Comparison of ENCODE assay signal across 8 mouse cellular contexts in genomic region chr12:33285933-33286649, GRCm38 (mm10).
DNase-seq lines count a peak whose midpoint lies in the region; ATAC-seq and TF ChIP-seq lines count a peak whose summit lies in the region.

No protein-coding gene starts in this region.

- H3K4me1 ChIP-seq in lung, embryonic 14.5 days (ENCODE audit: insufficient read depth) = 0 out of 2 replicates have a peak, but pooled peaks cover 7% of the 10 kb centered on the region
- H3K4me1 ChIP-seq in heart, postnatal 0 days (ENCODE audit: control insufficient read depth, insufficient read depth) = peaks cover 37% of the 10 kb centered on the region
- peaks cover 15% of the 10 kb centered on the region for H3K4me1 ChIP-seq in midbrain, embryonic 16.5 days (ENCODE audit: control insufficient read depth, insufficient read depth, low read length)

- no peak overlapping the region for H3K4me3 ChIP-seq in lung, embryonic 14.5 days (ENCODE audit: low read depth, low read length)
- no peak overlapping the region for H3K4me3 ChIP-seq in heart, postnatal 0 days (ENCODE audit: low read depth, low read length)
- H3K4me3 ChIP-seq in midbrain, embryonic 16.5 days (ENCODE audit: low read depth, low read length) = no peak overlapping the region

- TF ChIP-seq EP300 in heart, postnatal 0 days (IDR thresholded peaks at IDR 0.05; ENCODE audit: low read depth) = peak; percentile 79; the same call in 1 of the 2 replicates

- no peak overlapping the region for H3K27ac ChIP-seq in lung, embryonic 14.5 days (ENCODE audit: low read depth)
- H3K27ac ChIP-seq in heart, postnatal 0 days (ENCODE audit: low read depth) = peak overlapping the region; percentile 73
- H3K27ac ChIP-seq in midbrain, embryonic 16.5 days (ENCODE audit: low read length) = no peak overlapping the region

- TF ChIP-seq CTCF in lung, embryonic 14.5 days (IDR thresholded peaks at IDR 0.05; ENCODE audit: low read depth) = no peak
- TF ChIP-seq CTCF in heart, postnatal 0 days (IDR thresholded peaks at IDR 0.05; ENCODE audit: low read depth) = no peak

- peak; percentile 55 for DNase-seq in lung, embryonic 14.5 days
- DNase-seq in lung, postnatal 25 days (ENCODE audit: low spot score) = no peak
- DNase-seq in heart, postnatal 0 days (ENCODE audit: low spot score) = peak; percentile 84
- peak; percentile 92 for DNase-seq in kidney, postnatal 14 days
- DNase-seq in left cerebral cortex, adult 9 months (ENCODE audit: low spot score in 2 of 2) = no peak
- DNase-seq in urinary bladder, postnatal 25 days (ENCODE audit: low spot score) = no peak

- H3K9me3 ChIP-seq in lung, embryonic 14.5 days (ENCODE audit: low read depth, low read length) = no peaks in the 10 kb centered on the region
- no peaks in the 10 kb centered on the region for H3K9me3 ChIP-seq in heart, postnatal 0 days (replicated peaks; ENCODE audit: control insufficient read depth, low read length)
- no peaks in the 10 kb centered on the region for H3K9me3 ChIP-seq in midbrain, embryonic 16.5 days (replicated peaks; ENCODE audit: control insufficient read depth, low read length, poor library complexity, severe bottlenecking)

- 61% methylated on average over 9 of the region's 9 CpGs for WGBS in lung, embryonic 14.5 days
- WGBS in heart, postnatal 0 days = 42% methylated on average over 9 of the region's 9 CpGs
- WGBS in midbrain, embryonic 16.5 days = 16% methylated on average over 9 of the region's 9 CpGs

- ATAC-seq in lung, embryonic 14.5 days (ENCODE audit: insufficient read depth) = no peak
- ATAC-seq in heart, postnatal 0 days (ENCODE audit: insufficient read depth, low read depth) = peak; percentile 95
- peak; percentile 56 for ATAC-seq in midbrain, embryonic 16.5 days
- no peak for ATAC-seq in megakaryocyte, adult 5-6 weeks (ENCODE audit: poor library complexity, severe bottlenecking)

- H3K27me3 ChIP-seq in lung, embryonic 14.5 days (ENCODE audit: insufficient read depth, low read length) = no peaks in the 10 kb centered on the region
- no peaks in the 10 kb centered on the region for H3K27me3 ChIP-seq in heart, postnatal 0 days (ENCODE audit: control insufficient read depth, insufficient read depth, low read length)
- no peaks in the 10 kb centered on the region for H3K27me3 ChIP-seq in midbrain, embryonic 16.5 days (ENCODE audit: control insufficient read depth, insufficient read depth, low read depth, low read length)

- H3K4me2 ChIP-seq in lung, embryonic 14.5 days = no peak overlapping the region
- no peak overlapping the region for H3K4me2 ChIP-seq in heart, postnatal 0 days (ENCODE audit: low read depth, low read length)
- no peak overlapping the region for H3K4me2 ChIP-seq in midbrain, embryonic 16.5 days (ENCODE audit: low read length)

- H3K36me3 ChIP-seq in lung, embryonic 14.5 days (ENCODE audit: insufficient read depth) = no peaks in the 10 kb centered on the region
- H3K36me3 ChIP-seq in heart, postnatal 0 days (replicated peaks; ENCODE audit: control insufficient read depth, insufficient read depth, low read length) = no peaks in the 10 kb centered on the region
- H3K36me3 ChIP-seq in midbrain, embryonic 16.5 days (ENCODE audit: control insufficient read depth, insufficient read depth, low read length) = no peaks in the 10 kb centered on the region

- no peak overlapping the region for H3K9ac ChIP-seq in lung, embryonic 14.5 days
- H3K9ac ChIP-seq in heart, postnatal 0 days (replicated peaks; ENCODE audit: low read depth, low read length) = no peak overlapping the region
- no peak overlapping the region for H3K9ac ChIP-seq in midbrain, embryonic 16.5 days (ENCODE audit: low read depth, low read length)

Comparison
In these comparisons a context has a peak if more than half of its experiments do, and no peak if none do; other contexts are left out.
1. DNase-seq: peak in lung, embryonic 14.5 days (single experiment), heart, postnatal 0 days (single experiment) and kidney, postnatal 14 days (single experiment); none in lung, postnatal 25 days (single experiment), left cerebral cortex, adult 9 months (0 of 2) and urinary bladder, postnatal 25 days (single experiment).
2. ATAC-seq: peak in heart, postnatal 0 days (single experiment) and midbrain, embryonic 16.5 days (single experiment); none in lung, embryonic 14.5 days (single experiment) and megakaryocyte, adult 5-6 weeks (single experiment).